Mouse (Mus musculus): ENCODE measurements around the gene Best2. TPM values are rescaled to one million over a fixed set of nuclear protein-coding genes. Genes with fewer than 3 reads are reported as not detected.

The Best2 gene
- polyA plus RNA-seq, 1 experiment from 2014 or later, result 0.28 TPM

DNA sequence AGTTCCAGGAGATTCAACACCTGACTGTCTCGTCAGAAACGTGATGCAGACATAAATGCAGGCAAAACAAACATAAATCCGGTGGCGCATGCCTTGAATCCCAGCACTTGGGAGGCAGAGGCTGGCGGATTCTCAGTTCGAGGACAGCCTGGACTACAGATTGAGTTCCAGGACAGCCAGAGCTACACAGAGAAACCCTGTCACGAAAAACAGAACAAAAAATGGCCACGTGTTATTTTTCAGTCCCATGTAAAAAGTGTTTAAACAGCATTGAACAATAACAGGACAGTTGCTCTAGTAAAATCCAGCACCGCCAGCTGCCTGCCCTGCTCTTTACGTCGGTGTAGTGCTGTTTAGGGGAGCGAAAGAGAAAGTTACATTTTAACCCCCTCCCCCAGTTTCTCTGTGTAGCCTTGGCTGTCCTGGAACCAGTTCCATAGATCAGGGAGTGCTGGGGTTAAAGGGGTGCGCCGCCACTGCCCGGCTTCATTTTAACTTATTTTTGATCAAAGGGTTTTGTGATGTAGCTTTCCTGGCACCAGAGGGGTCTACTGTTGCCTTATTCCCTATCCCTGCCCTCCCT is 21.5 kb upstream of the Best2 start:
- Histone ChIP-seq H3K4me3 (ENCODE audit: low read length) (peak overlapping the region; percentile 84), H3K4me2 (ENCODE audit: low read depth, low read length) (peak overlapping the region; percentile 81), H3K27me3 (replicated peaks; ENCODE audit: control insufficient read depth, insufficient read depth, low read length) (no peaks in the 10 kb centered on the region), H3K36me3 (ENCODE audit: control insufficient read depth, insufficient read depth, low read length) (peaks cover 14% of the 10 kb centered on the region), H3K27ac (ENCODE audit: low read length) (peak overlapping the region; percentile 84), H3K9ac (ENCODE audit: low read depth, low read length) (peak overlapping the region; percentile 75), H3K4me1 (ENCODE audit: control insufficient read depth, insufficient read depth, low read length) (peaks cover 16% of the 10 kb centered on the region), H3K9me3 (ENCODE audit: control insufficient read depth, low read length) (no peaks in the 10 kb centered on the region)
- peak; percentile 24; the same call in 1 of the 2 replicates for ATAC-seq
- under 1% methylated on average over 15 of the region's 15 CpGs for WGBS

DNA sequence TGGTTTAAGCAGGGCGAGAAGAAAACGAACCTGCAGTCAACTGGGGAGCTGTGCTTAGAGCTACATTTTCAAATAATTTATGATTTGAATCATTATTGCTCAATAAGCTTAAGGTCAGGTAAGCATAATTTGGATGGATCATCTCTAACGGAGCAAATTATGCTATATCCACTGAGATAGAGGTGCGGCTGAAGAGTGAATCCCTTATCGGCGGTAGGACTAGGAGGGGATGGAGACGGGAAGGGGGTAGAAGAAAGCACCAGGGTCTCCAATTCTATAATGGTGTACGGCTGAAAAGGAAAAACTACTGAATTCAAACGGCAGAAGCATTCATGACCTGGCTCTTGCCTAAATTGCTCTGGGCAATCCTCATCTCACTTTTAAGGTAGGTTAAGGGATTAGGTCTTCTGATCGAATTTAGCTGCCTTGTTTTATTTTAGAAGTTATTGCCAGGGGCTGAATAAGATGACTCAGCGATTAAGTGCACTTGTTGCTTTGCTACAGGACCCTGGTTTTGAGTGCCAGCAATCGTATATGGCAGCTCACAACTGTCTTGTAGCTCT is 20.9 kb upstream of the Best2 start:
- WGBS, result 3% methylated on average over 12 of the region's 12 CpGs
- Histone ChIP-seq H3K4me2 (ENCODE audit: low read depth, low read length) (peak overlapping the region; percentile 81), H3K27me3 (replicated peaks; ENCODE audit: control insufficient read depth, insufficient read depth, low read length) (no peaks in the 10 kb centered on the region), H3K9me3 (ENCODE audit: control insufficient read depth, low read length) (no peaks in the 10 kb centered on the region), H3K36me3 (ENCODE audit: control insufficient read depth, insufficient read depth, low read length) (peaks cover 9% of the 10 kb centered on the region), H3K9ac (ENCODE audit: low read depth, low read length) (peak overlapping the region; percentile 75), H3K4me3 (ENCODE audit: low read length) (peak overlapping the region; percentile 84), H3K4me1 (ENCODE audit: control insufficient read depth, insufficient read depth, low read length) (peaks cover 16% of the 10 kb centered on the region), H3K27ac (ENCODE audit: low read length) (peak overlapping the region; percentile 84)
- no peak for ATAC-seq

DNA sequence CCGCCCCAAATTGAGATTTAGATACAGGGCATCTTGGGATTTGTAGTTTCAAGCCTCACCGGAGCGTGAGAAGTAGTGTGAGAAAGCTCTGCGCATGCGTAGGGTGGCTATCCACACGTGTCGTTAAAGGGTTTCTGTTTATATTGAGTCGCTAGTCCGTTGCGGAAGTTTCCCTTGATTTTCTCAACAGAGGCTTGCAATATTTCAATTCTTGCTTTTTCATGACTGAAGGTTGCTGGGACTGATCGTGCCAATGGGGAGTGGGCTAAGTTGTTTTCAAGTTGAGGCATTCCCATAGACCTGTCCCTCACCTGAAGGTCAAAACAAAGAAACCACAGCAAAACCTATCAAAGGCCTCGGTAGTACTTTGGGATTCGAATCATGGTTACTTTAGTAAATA is 20.4 kb upstream of the Best2 start:
- H3K27ac ChIP-seq (ENCODE audit: low read length), result peak overlapping the region; percentile 84

GRCm38 (mm10) chr8:85033867-85034266 is 19.5 kb upstream of the Best2 start:
- H3K36me3 ChIP-seq (ENCODE audit: control insufficient read depth, insufficient read depth, low read length), result peaks cover 15% of the 10 kb centered on the region
- ATAC-seq, result no peak
- H3K4me2 ChIP-seq (ENCODE audit: low read depth, low read length), result no peak overlapping the region
- 48% methylated on average over 1 of the region's 1 CpGs for WGBS
- H3K9me3 ChIP-seq (ENCODE audit: control insufficient read depth, low read length), result no peaks in the 10 kb centered on the region
- H3K9ac ChIP-seq (ENCODE audit: low read depth, low read length), result no peak overlapping the region
- no peak overlapping the region for H3K27ac ChIP-seq (ENCODE audit: low read length)
- no peak overlapping the region for H3K4me3 ChIP-seq (ENCODE audit: low read length)
- no peaks in the 10 kb centered on the region for H3K27me3 ChIP-seq (replicated peaks; ENCODE audit: control insufficient read depth, insufficient read depth, low read length)
- peaks cover 20% of the 10 kb centered on the region for H3K4me1 ChIP-seq (ENCODE audit: control insufficient read depth, insufficient read depth, low read length)

More for the DNA sequence above, 20.4 kb upstream of the Best2 start:
- no peaks in the 10 kb centered on the region for H3K9me3 ChIP-seq (ENCODE audit: control insufficient read depth, low read length)
- H3K4me2 ChIP-seq (ENCODE audit: low read depth, low read length), result peak overlapping the region; percentile 81
- WGBS, result 1% methylated on average over 13 of the region's 13 CpGs
- H3K27me3 ChIP-seq (replicated peaks; ENCODE audit: control insufficient read depth, insufficient read depth, low read length), result no peaks in the 10 kb centered on the region
- ATAC-seq, result no peak
- H3K36me3 ChIP-seq (ENCODE audit: control insufficient read depth, insufficient read depth, low read length), result peaks cover 13% of the 10 kb centered on the region
- peaks cover 16% of the 10 kb centered on the region for H3K4me1 ChIP-seq (ENCODE audit: control insufficient read depth, insufficient read depth, low read length)
- peak overlapping the region; percentile 75 for H3K9ac ChIP-seq (ENCODE audit: low read depth, low read length)
- H3K4me3 ChIP-seq (ENCODE audit: low read length), result peak overlapping the region; percentile 84

DNA sequence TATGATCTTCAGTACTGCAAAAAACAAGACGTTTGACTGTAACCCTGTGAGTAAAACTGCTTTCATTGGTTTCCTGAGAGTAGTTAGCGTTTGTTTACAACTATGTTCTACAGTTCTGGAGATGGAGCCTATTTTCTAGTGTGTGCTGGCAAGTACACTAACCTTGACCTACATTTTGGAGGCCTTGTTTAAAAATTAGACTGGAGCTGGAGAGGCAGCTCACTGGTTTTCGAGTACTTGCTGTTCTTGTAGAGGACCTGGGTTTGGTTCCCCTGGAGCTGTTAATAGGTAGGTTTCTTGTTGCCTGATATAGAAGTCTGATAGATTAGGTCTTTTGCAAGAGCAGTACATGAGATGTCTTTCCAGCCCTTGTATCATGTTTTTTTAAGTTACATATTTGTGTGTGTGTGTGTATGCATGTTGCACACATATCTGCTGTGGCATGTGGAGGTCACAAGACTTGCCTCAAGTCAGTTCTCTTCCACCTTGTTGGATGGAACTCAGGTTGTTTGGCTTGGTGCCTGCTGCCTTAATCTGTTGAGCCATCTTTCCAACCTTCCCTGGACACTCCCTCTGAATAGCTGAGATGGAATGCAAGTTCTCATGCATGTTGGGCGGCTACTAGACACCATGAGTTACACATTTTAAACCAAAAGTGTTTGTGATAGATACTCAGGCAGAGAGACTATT is 18.4 kb upstream of the Best2 start:
- no peak overlapping the region for H3K4me2 ChIP-seq (ENCODE audit: low read depth, low read length)
- no peak for ATAC-seq
- H3K9me3 ChIP-seq (ENCODE audit: control insufficient read depth, low read length), result no peaks in the 10 kb centered on the region
- no peak overlapping the region for H3K9ac ChIP-seq (ENCODE audit: low read depth, low read length)
- peaks cover 24% of the 10 kb centered on the region for H3K4me1 ChIP-seq (ENCODE audit: control insufficient read depth, insufficient read depth, low read length)
- WGBS, result 76% methylated on average over 4 of the region's 4 CpGs
- no peak overlapping the region for H3K27ac ChIP-seq (ENCODE audit: low read length)
- peaks cover 15% of the 10 kb centered on the region for H3K36me3 ChIP-seq (ENCODE audit: control insufficient read depth, insufficient read depth, low read length)
- H3K27me3 ChIP-seq (replicated peaks; ENCODE audit: control insufficient read depth, insufficient read depth, low read length), result no peaks in the 10 kb centered on the region
- H3K4me3 ChIP-seq (ENCODE audit: low read length), result no peak overlapping the region

- no peaks in the 10 kb centered on the region for H3K27me3 ChIP-seq (replicated peaks; ENCODE audit: control insufficient read depth, insufficient read depth, low read length)
- H3K4me1 ChIP-seq (ENCODE audit: control insufficient read depth, insufficient read depth, low read length), result peaks cover 26% of the 10 kb centered on the region
- 0 out of 2 replicates have a peak overlapping the region, but pooled peaks have one; percentile 19 for H3K27ac ChIP-seq (ENCODE audit: low read length)
- ATAC-seq, result no peak
- peak overlapping the region; percentile 97; the same call in 1 of the 2 replicates for H3K4me3 ChIP-seq (ENCODE audit: low read length)
- peaks cover 15% of the 10 kb centered on the region for H3K36me3 ChIP-seq (ENCODE audit: control insufficient read depth, insufficient read depth, low read length)
- H3K4me2 ChIP-seq (ENCODE audit: low read depth, low read length), result peak overlapping the region; percentile 54
- peak overlapping the region; percentile 99; the same call in 1 of the 2 replicates for H3K9ac ChIP-seq (ENCODE audit: low read depth, low read length)
- no peaks in the 10 kb centered on the region for H3K9me3 ChIP-seq (ENCODE audit: control insufficient read depth, low read length)
- WGBS, result 71% methylated on average over 14 of the region's 14 CpGs
These were observed 14.9 kb upstream of the Best2 start for GRCm38 (mm10) chr8:85029271-85029670.

- H3K9me3 ChIP-seq (ENCODE audit: control insufficient read depth, low read length), result no peaks in the 10 kb centered on the region
- H3K36me3 ChIP-seq (ENCODE audit: control insufficient read depth, insufficient read depth, low read length), result peaks cover 15% of the 10 kb centered on the region
- peak overlapping the region; percentile 99 for H3K9ac ChIP-seq (ENCODE audit: low read depth, low read length)
- H3K27me3 ChIP-seq (replicated peaks; ENCODE audit: control insufficient read depth, insufficient read depth, low read length), result no peaks in the 10 kb centered on the region
- H3K4me1 ChIP-seq (ENCODE audit: control insufficient read depth, insufficient read depth, low read length), result peaks cover 33% of the 10 kb centered on the region
- H3K27ac ChIP-seq (ENCODE audit: low read length), result no peak overlapping the region
- ATAC-seq, result no peak
- peak overlapping the region; percentile 97 for H3K4me3 ChIP-seq (ENCODE audit: low read length)
- 20% methylated on average over 2 of the region's 2 CpGs for WGBS
- H3K4me2 ChIP-seq (ENCODE audit: low read depth, low read length), result peak overlapping the region; percentile 54
These were observed 13.6 kb upstream of the Best2 start for GRCm38 (mm10) chr8:85027922-85028321.

DNA sequence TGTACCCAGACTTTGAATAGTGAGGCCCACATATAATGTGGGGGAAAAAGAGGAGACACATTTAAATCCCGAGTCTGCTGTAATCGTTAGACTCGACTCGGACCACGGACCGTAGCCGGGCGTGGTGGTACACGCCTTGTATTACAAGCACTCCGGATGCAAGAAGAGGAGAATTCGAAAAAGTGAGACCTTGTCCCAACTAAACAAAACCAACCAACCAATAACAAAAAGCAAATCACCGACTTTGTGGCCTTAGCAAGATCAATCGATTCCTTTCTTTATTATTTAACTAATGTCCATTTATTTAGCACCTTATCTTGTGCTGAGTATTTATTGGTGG is 13.2 kb upstream of the Best2 start:
- Histone ChIP-seq H3K36me3 (ENCODE audit: control insufficient read depth, insufficient read depth, low read length) (peaks cover 15% of the 10 kb centered on the region), H3K4me3 (ENCODE audit: low read length) (peak overlapping the region; percentile 97)
- WGBS, result under 1% methylated on average over 13 of the region's 13 CpGs

GRCm38 (mm10) chr8:85026670-85027515 is 12.6 kb upstream of the Best2 start, which contains the start of gene Trir:
Gene Trir, plus strand, starts transcription at chr8:85026823.
- Histone ChIP-seq H3K9ac (ENCODE audit: low read depth, low read length) (peak within 1 kb of the TSS; percentile 99), H3K36me3 (ENCODE audit: control insufficient read depth, insufficient read depth, low read length) (peaks cover 13% of the 10 kb centered on the region)

More for the DNA sequence above, 13.2 kb upstream of the Best2 start:
- no peaks in the 10 kb centered on the region for H3K27me3 ChIP-seq (replicated peaks; ENCODE audit: control insufficient read depth, insufficient read depth, low read length)
- H3K9me3 ChIP-seq (ENCODE audit: control insufficient read depth, low read length), result no peaks in the 10 kb centered on the region
- H3K27ac ChIP-seq (ENCODE audit: low read length), result peak overlapping the region; percentile 90
- H3K9ac ChIP-seq (ENCODE audit: low read depth, low read length), result peak overlapping the region; percentile 99
- H3K4me1 ChIP-seq (ENCODE audit: control insufficient read depth, insufficient read depth, low read length), result peaks cover 33% of the 10 kb centered on the region
- ATAC-seq, result no peak
- peak overlapping the region; percentile 54 for H3K4me2 ChIP-seq (ENCODE audit: low read depth, low read length)

More at GRCm38 (mm10) chr8:85026670-85027515, 12.6 kb upstream of the Best2 start, which contains the start of gene Trir:
- peak within 1 kb of the TSS; percentile 90 for H3K27ac ChIP-seq (ENCODE audit: low read length)
- peaks cover 33% of the 10 kb centered on the region for H3K4me1 ChIP-seq (ENCODE audit: control insufficient read depth, insufficient read depth, low read length)
- H3K4me2 ChIP-seq (ENCODE audit: low read depth, low read length), result peak within 1 kb of the TSS; percentile 71
- peak; percentile 82 for ATAC-seq
- under 1% methylated on average over 75 of the region's 75 CpGs for WGBS
- H3K27me3 ChIP-seq (replicated peaks; ENCODE audit: control insufficient read depth, insufficient read depth, low read length), result no peaks in the 10 kb centered on the region
- peak within 1 kb of the TSS; percentile 97 for H3K4me3 ChIP-seq (ENCODE audit: low read length)
- H3K9me3 ChIP-seq (ENCODE audit: control insufficient read depth, low read length), result no peaks in the 10 kb centered on the region
